Mouse (Mus musculus): ENCODE data around the gene Iscu. TPM values are rescaled to one million over a fixed set of nuclear protein-coding genes. Genes with fewer than 3 reads are reported as not detected.

Iscu gene
- polyA plus RNA-seq, 2 experiments, result 85.4 to 102 TPM

GRCm38 (mm10) chr5:113818572-113818971 is 46.0 kb downstream of the Iscu start:
- WGBS, result 72% methylated on average over 14 of the region's 14 CpGs
- H3K9me3 ChIP-seq (ENCODE audit: control insufficient read depth, low read length), result no peaks in the 10 kb centered on the region
- no peak overlapping the region for H3K4me2 ChIP-seq (replicated peaks; ENCODE audit: low read depth, low read length, severe bottlenecking)
- no peaks in the 10 kb centered on the region for H3K4me1 ChIP-seq (ENCODE audit: control insufficient read depth, insufficient read depth, low read length)
- no peak for DNase-seq (ENCODE audit: low spot score)
- TF ChIP-seq POLR2A (IDR thresholded peaks at IDR 0.05; ENCODE audit: borderline replicate concordance, extremely low read depth, insufficient read depth, insufficient read length), result no peak
- no peak overlapping the region for H3K4me3 ChIP-seq (replicated peaks; ENCODE audit: low read length)
- H3K27ac ChIP-seq (replicated peaks; ENCODE audit: low read depth, low read length), result no peak overlapping the region
- no peak for ATAC-seq (ENCODE audit: low FRiP score, low read depth)
- no peaks in the 10 kb centered on the region for H3K36me3 ChIP-seq (ENCODE audit: control insufficient read depth, insufficient read depth, low read length)
- H3K9ac ChIP-seq (ENCODE audit: low read depth, low read length, severe bottlenecking), result no peak overlapping the region
- no peaks in the 10 kb centered on the region for H3K27me3 ChIP-seq (ENCODE audit: control insufficient read depth, insufficient read depth, low read length)

GRCm38 (mm10) chr5:113824228-113824627 is 51.7 kb downstream of the Iscu start:
- ATAC-seq (ENCODE audit: low FRiP score, low read depth), result no peak
- no peak for DNase-seq (ENCODE audit: low spot score)
- no peak for TF ChIP-seq POLR2A (IDR thresholded peaks at IDR 0.05; ENCODE audit: borderline replicate concordance, extremely low read depth, insufficient read depth, insufficient read length)
- Histone ChIP-seq H3K4me1 (ENCODE audit: control insufficient read depth, insufficient read depth, low read length) (no peaks in the 10 kb centered on the region), H3K4me3 (replicated peaks; ENCODE audit: low read length) (no peak overlapping the region), H3K36me3 (ENCODE audit: control insufficient read depth, insufficient read depth, low read length) (no peaks in the 10 kb centered on the region), H3K9ac (ENCODE audit: low read depth, low read length, severe bottlenecking) (no peak overlapping the region), H3K9me3 (ENCODE audit: control insufficient read depth, low read length) (no peaks in the 10 kb centered on the region), H3K27me3 (ENCODE audit: control insufficient read depth, insufficient read depth, low read length) (no peaks in the 10 kb centered on the region), H3K4me2 (replicated peaks; ENCODE audit: low read depth, low read length, severe bottlenecking) (no peak overlapping the region), H3K27ac (replicated peaks; ENCODE audit: low read depth, low read length) (no peak overlapping the region)
- WGBS, result 85% methylated on average over 4 of the region's 4 CpGs

- TF ChIP-seq POLR2A (IDR thresholded peaks at IDR 0.05; ENCODE audit: borderline replicate concordance, extremely low read depth, insufficient read depth, insufficient read length), result no peak
- Histone ChIP-seq H3K4me1 (ENCODE audit: control insufficient read depth, insufficient read depth, low read length) (no peaks in the 10 kb centered on the region), H3K9me3 (ENCODE audit: control insufficient read depth, low read length) (no peaks in the 10 kb centered on the region), H3K4me3 (replicated peaks; ENCODE audit: low read length) (no peak overlapping the region), H3K27me3 (ENCODE audit: control insufficient read depth, insufficient read depth, low read length) (no peaks in the 10 kb centered on the region), H3K4me2 (replicated peaks; ENCODE audit: low read depth, low read length, severe bottlenecking) (no peak overlapping the region), H3K36me3 (ENCODE audit: control insufficient read depth, insufficient read depth, low read length) (no peaks in the 10 kb centered on the region), H3K9ac (ENCODE audit: low read depth, low read length, severe bottlenecking) (no peak overlapping the region), H3K27ac (replicated peaks; ENCODE audit: low read depth, low read length) (no peak overlapping the region)
- ATAC-seq (ENCODE audit: low FRiP score, low read depth) (no peak), DNase-seq (ENCODE audit: low spot score) (no peak)
- WGBS, result 88% methylated on average over 7 of the region's 7 CpGs
These were observed 53.0 kb downstream of the Iscu start for GRCm38 (mm10) chr5:113825558-113825957.

- no peak for ATAC-seq (ENCODE audit: low FRiP score, low read depth)
These were observed 54.1 kb downstream of the Iscu start for GRCm38 (mm10) chr5:113826619-113827018.

More at GRCm38 (mm10) chr5:113826619-113827018, 54.1 kb downstream of the Iscu start:
- no peak for TF ChIP-seq POLR2A (IDR thresholded peaks at IDR 0.05; ENCODE audit: borderline replicate concordance, extremely low read depth, insufficient read depth, insufficient read length)
- H3K27me3 ChIP-seq (ENCODE audit: control insufficient read depth, insufficient read depth, low read length), result no peaks in the 10 kb centered on the region
- no peak overlapping the region for H3K4me3 ChIP-seq (replicated peaks; ENCODE audit: low read length)
- WGBS, result 90% methylated on average over 4 of the region's 4 CpGs
- DNase-seq (ENCODE audit: low spot score), result no peak
- no peak overlapping the region for H3K9ac ChIP-seq (ENCODE audit: low read depth, low read length, severe bottlenecking)
- H3K9me3 ChIP-seq (ENCODE audit: control insufficient read depth, low read length), result no peaks in the 10 kb centered on the region
- no peaks in the 10 kb centered on the region for H3K36me3 ChIP-seq (ENCODE audit: control insufficient read depth, insufficient read depth, low read length)
- H3K27ac ChIP-seq (replicated peaks; ENCODE audit: low read depth, low read length), result no peak overlapping the region
- H3K4me2 ChIP-seq (replicated peaks; ENCODE audit: low read depth, low read length, severe bottlenecking), result no peak overlapping the region
- H3K4me1 ChIP-seq (ENCODE audit: control insufficient read depth, insufficient read depth, low read length), result no peaks in the 10 kb centered on the region

Other genes with a start within 250 kb of the Iscu start
- gene Cmklr1, start 122.3 kb upstream of the Iscu start, polyA plus RNA-seq (2012; rRNA removed), result 10.7 and 17.4 TPM in 2 replicates
- 7.5 and 7.8 TPM in 2 replicates for gene Cmklr1, start 122.3 kb upstream of the Iscu start, polyA plus RNA-seq (2014; fragmentation: Nextera tagmentation; extraction: Ambion mirVana)
- gene 1700069L16Rik, start 48.0 kb upstream of the Iscu start, polyA plus RNA-seq (2012; rRNA removed), result not detected in 2 replicates
- gene 1700069L16Rik, start 48.0 kb upstream of the Iscu start, polyA plus RNA-seq (2014; fragmentation: Nextera tagmentation; extraction: Ambion mirVana), result not detected in 2 replicates
- 6.3 and 6.5 TPM in 2 replicates for gene Ficd, start 36.9 kb upstream of the Iscu start, polyA plus RNA-seq (2012; rRNA removed)
- gene Ficd, start 36.9 kb upstream of the Iscu start, polyA plus RNA-seq (2014; fragmentation: Nextera tagmentation; extraction: Ambion mirVana), result 5.6 and 6.5 TPM in 2 replicates
- gene Sart3, start 238 bp upstream of the Iscu start, polyA plus RNA-seq (2012; rRNA removed), result 56.8 and 57.3 TPM in 2 replicates
- gene Sart3, start 238 bp upstream of the Iscu start, polyA plus RNA-seq (2014; fragmentation: Nextera tagmentation; extraction: Ambion mirVana), result 41.7 and 45.8 TPM in 2 replicates
- gene Tmem119, start 27.8 kb downstream of the Iscu start, polyA plus RNA-seq (2012; rRNA removed), result 86.0 and 118 TPM in 2 replicates
- 107 and 117 TPM in 2 replicates for gene Tmem119, start 27.8 kb downstream of the Iscu start, polyA plus RNA-seq (2014; fragmentation: Nextera tagmentation; extraction: Ambion mirVana)
- 4.0 and 4.6 TPM in 2 replicates for gene Selplg, start 59.9 kb downstream of the Iscu start, polyA plus RNA-seq (2012; rRNA removed)
- gene Selplg, start 59.9 kb downstream of the Iscu start, polyA plus RNA-seq (2014; fragmentation: Nextera tagmentation; extraction: Ambion mirVana), result 4.9 and 5.4 TPM in 2 replicates
- gene Coro1c, start 136.0 kb downstream of the Iscu start, polyA plus RNA-seq (2012; rRNA removed), result 63.8 and 68.9 TPM in 2 replicates
- gene Coro1c, start 136.0 kb downstream of the Iscu start, polyA plus RNA-seq (2014; fragmentation: Nextera tagmentation; extraction: Ambion mirVana), result 92.4 and 96.9 TPM in 2 replicates
- gene Ssh1, start 221.1 kb downstream of the Iscu start, polyA plus RNA-seq (2012; rRNA removed), result 12.0 and 15.6 TPM in 2 replicates
- gene Ssh1, start 221.1 kb downstream of the Iscu start, polyA plus RNA-seq (2014; fragmentation: Nextera tagmentation; extraction: Ambion mirVana), result 21.9 and 24.6 TPM in 2 replicates
- gene Dao, start 231.0 kb downstream of the Iscu start, polyA plus RNA-seq (2012; rRNA removed), result 0.05 TPM in 1 of 2 replicates, not detected in the other
- not detected in 2 replicates for gene Dao, start 231.0 kb downstream of the Iscu start, polyA plus RNA-seq (2014; fragmentation: Nextera tagmentation; extraction: Ambion mirVana)